Mouse (Mus musculus) adrenal gland, postnatal 4 days (tissue): ENCODE measurements around the gene Btbd2. TPM values are rescaled to one million over a fixed set of nuclear protein-coding genes. Genes with fewer than 3 reads are reported as not detected.

Source experiments
- DNase-seq, 2 experiments: peaks; one replicate each; pipeline ENCODE4 v3.0.0; 2021 to 2022; ENCODE audit warnings: low spot score in 2 of 2, mixed read lengths in 2 of 2
- total RNA-seq, 2 experiments: library from RNA; stranded (reverse); gene quantifications; 2 replicates each; pipeline ENCODE4 v1.2.3; 2021

Btbd2 gene
- total RNA-seq, 2 experiments from 2014 or later, result 72.0 to 76.3 TPM

GRCm38 (mm10) chr10:80692249-80693165, 35.6 kb upstream of the Btbd2 start:
- DNase-seq, result no peak

GRCm38 (mm10) chr10:80687850-80688249, 31.0 kb upstream of the Btbd2 start:
- peak in 1 of 2 experiments; percentile 62 for DNase-seq

GRCm38 (mm10) chr10:80686617-80687016, 29.7 kb upstream of the Btbd2 start:
- no peak for DNase-seq

- DNase-seq, result no peak
Measured at GRCm38 (mm10) chr10:80684984-80685383, 28.1 kb upstream of the Btbd2 start.

- DNase-seq, result peak in 1 of 2 experiments; percentile 62
Measured at GRCm38 (mm10) chr10:80684214-80684613, 27.3 kb upstream of the Btbd2 start.

GRCm38 (mm10) chr10:80683647-80684046, 26.8 kb upstream of the Btbd2 start:
- no peak for DNase-seq

GRCm38 (mm10) chr10:80682003-80682402, 25.1 kb upstream of the Btbd2 start:
- no peak for DNase-seq

- no peak for DNase-seq
Measured at GRCm38 (mm10) chr10:80680260-80680696, 23.4 kb upstream of the Btbd2 start.

- DNase-seq, result no peak
Measured at GRCm38 (mm10) chr10:80679556-80680259, 22.8 kb upstream of the Btbd2 start.

GRCm38 (mm10) chr10:80678601-80679377, 21.9 kb upstream of the Btbd2 start:
- DNase-seq, result no peak

GRCm38 (mm10) chr10:80677942-80678436, 21.1 kb upstream of the Btbd2 start, which contains the start of gene Mknk2:
Gene Mknk2 (minus strand): TSS chr10:80678112.
- DNase-seq, result peak; percentile 67 to 87

- no peak for DNase-seq
Measured at GRCm38 (mm10) chr10:80677128-80677875, 20.4 kb upstream of the Btbd2 start.

- DNase-seq, result peak; percentile 99
Measured at GRCm38 (mm10) chr10:80676198-80676928, 19.5 kb upstream of the Btbd2 start.

GRCm38 (mm10) chr10:80675405-80676197, 18.7 kb upstream of the Btbd2 start:
- DNase-seq, result no peak

- DNase-seq, result no peak
Measured at GRCm38 (mm10) chr10:80674851-80675404, 18.1 kb upstream of the Btbd2 start.

- DNase-seq, result no peak
Measured at GRCm38 (mm10) chr10:80674161-80674711, 17.4 kb upstream of the Btbd2 start.

GRCm38 (mm10) chr10:80673690-80674089, 16.8 kb upstream of the Btbd2 start:
- no peak for DNase-seq
